Mouse (Mus musculus): ENCODE measurements around the gene Anapc16.

GRCm38 (mm10) chr10:59938662-59939061 lies 64.3 kb downstream of the Anapc16 start:
- TF ChIP-seq POLR2A (IDR thresholded peaks at IDR 0.05; ENCODE audit: control insufficient read depth, low read depth, low read length) (no peak), CTCF (IDR thresholded peaks at IDR 0.05; ENCODE audit: control insufficient read depth, insufficient read depth, insufficient replicate concordance, low read depth, low read length) (no peak)
